Mouse (Mus musculus): ENCODE measurements around the gene Phyhipl. TPM values are rescaled to one million over a fixed set of nuclear protein-coding genes. Genes with fewer than 3 reads are reported as not detected.

Phyhipl gene
- polyA plus RNA-seq, 1 experiment from 2014 or later, result 0.27 TPM

- Histone ChIP-seq H3K27ac (no peak overlapping the region), H3K9ac (no peak overlapping the region), H3K4me1 (no peaks in the 10 kb centered on the region), H3K36me3 (no peaks in the 10 kb centered on the region), H3K4me2 (peak overlapping the region; percentile 56), H3K27me3 (replicated peaks) (peaks cover 23% of the 10 kb centered on the region), H3K9me3 (replicated peaks) (no peaks in the 10 kb centered on the region), H3K4me3 (0 out of 2 replicates have a peak overlapping the region, but pooled peaks have one; percentile 32)
- no peak for ATAC-seq
- 9% methylated on average over 14 of the region's 14 CpGs for WGBS (ENCODE audit: insufficient replicate concordance)
Observed at GRCm38 (mm10) chr10:70519640-70520099, 136.1 kb downstream of the Phyhipl start.

GRCm38 (mm10) chr10:70516661-70517060, 139.1 kb downstream of the Phyhipl start:
- H3K4me1 ChIP-seq, result no peaks in the 10 kb centered on the region
- peaks cover 21% of the 10 kb centered on the region for H3K27me3 ChIP-seq (replicated peaks)
- H3K9me3 ChIP-seq (replicated peaks), result no peaks in the 10 kb centered on the region
- no peak overlapping the region for H3K4me2 ChIP-seq
- H3K9ac ChIP-seq, result no peak overlapping the region
- WGBS (ENCODE audit: insufficient replicate concordance), result 72% methylated on average over 8 of the region's 8 CpGs
- no peak for ATAC-seq
- no peaks in the 10 kb centered on the region for H3K36me3 ChIP-seq
- no peak overlapping the region for H3K4me3 ChIP-seq
- H3K27ac ChIP-seq, result no peak overlapping the region

GRCm38 (mm10) chr10:70514848-70515247, 140.9 kb downstream of the Phyhipl start:
- Histone ChIP-seq H3K4me2 (no peak overlapping the region), H3K9me3 (replicated peaks) (no peaks in the 10 kb centered on the region), H3K4me3 (no peak overlapping the region), H3K4me1 (no peaks in the 10 kb centered on the region), H3K27ac (no peak overlapping the region), H3K9ac (no peak overlapping the region), H3K36me3 (no peaks in the 10 kb centered on the region), H3K27me3 (replicated peaks) (peaks cover 3% of the 10 kb centered on the region)
- WGBS (ENCODE audit: insufficient replicate concordance), result 64% methylated on average over 9 of the region's 9 CpGs
- no peak for ATAC-seq

GRCm38 (mm10) chr10:70507880-70508279, 147.9 kb downstream of the Phyhipl start:
- Histone ChIP-seq H3K4me1 (no peaks in the 10 kb centered on the region), H3K27me3 (replicated peaks) (no peaks in the 10 kb centered on the region), H3K4me3 (no peak overlapping the region), H3K9ac (no peak overlapping the region), H3K9me3 (replicated peaks) (peaks cover 5% of the 10 kb centered on the region; the same call in 1 of the 2 replicates), H3K36me3 (no peaks in the 10 kb centered on the region), H3K4me2 (no peak overlapping the region), H3K27ac (no peak overlapping the region)
- no peak for ATAC-seq
- WGBS (ENCODE audit: insufficient replicate concordance), result 66% methylated on average over 3 of the region's 3 CpGs

Other genes with a start within 250 kb of the Phyhipl start
- gene Fam13c, start 215.5 kb downstream of the Phyhipl start, polyA plus RNA-seq (2016; fragmentation: Nextera tagmentation; extraction: Ambion mirVana), result 0.56 and 0.85 TPM in 2 replicates